Mouse (Mus musculus) G1E (cell line): ENCODE results near the gene Thy1.

Experiments used
- CTCF ChIP-seq: IDR thresholded peaks from 2 replicates; pipeline ENCODE4 v1.5.1; 2012; ENCODE audit warnings: low read depth, low read length, inconsistent platforms, mixed read lengths
- GATA1 ChIP-seq: IDR thresholded peaks from 2 replicates; pipeline ENCODE4 v1.6.1; 2012; ENCODE audit warnings: borderline replicate concordance, low read length, inconsistent platforms, mixed read lengths
- TAL1 ChIP-seq: conservative IDR thresholded peaks from 2 replicates; pipeline ENCODE4 v1.6.1; 2012; ENCODE audit warnings: low read depth, low read length, inconsistent platforms, mixed read lengths

DNA sequence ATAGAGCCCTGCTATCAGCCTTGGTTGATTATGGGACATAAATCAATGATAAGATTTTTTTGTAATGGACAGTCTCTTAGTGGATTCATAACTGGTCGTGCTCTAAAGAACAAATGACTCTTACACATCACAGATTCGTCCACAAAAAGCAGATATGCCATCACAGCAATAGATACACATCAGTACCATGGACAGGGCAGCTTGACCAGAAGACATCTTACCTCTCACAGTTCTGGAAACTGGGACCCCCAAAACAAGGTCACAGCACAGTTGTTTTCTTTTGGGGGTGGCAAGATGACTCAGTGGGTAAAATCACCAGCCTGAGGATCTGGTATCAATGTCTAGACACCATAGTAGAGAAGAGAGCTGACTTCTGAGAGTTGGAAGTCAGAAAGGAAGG, 35.9 kb upstream of the Thy1 start:
- no peak for TF ChIP-seq CTCF
- no peak for TF ChIP-seq GATA1
- TF ChIP-seq TAL1, result no peak
